Mouse (Mus musculus) hindbrain, embryonic 10.5 days (tissue): ENCODE measurements around the gene Prss43. TPM values are rescaled to one million over a fixed set of nuclear protein-coding genes. Genes with fewer than 3 reads are reported as not detected.

Experiments used
- DNase-seq: peaks from one replicate; pipeline ENCODE4 v3.0.0-alpha.2; 2017; ENCODE audit warnings: low spot score
- H3K27ac ChIP-seq: fragments of 300-500 bp; sonication (generic); 2 replicates; pipeline ENCODE4 v1.5.1; 2016; ENCODE audit warnings: mild to moderate bottlenecking, moderate library complexity
- H3K27me3 ChIP-seq: fragments of 300-500 bp; sonication (generic); 2 replicates; pipeline ENCODE4 v1.6.1; 2016; ENCODE audit warnings: mild to moderate bottlenecking; ENCODE audit not compliant: poor library complexity, insufficient read depth, severe bottlenecking
- H3K36me3 ChIP-seq: fragments of 300-500 bp; sonication (generic); 2 replicates; pipeline ENCODE4 v1.6.1; 2016; ENCODE audit warnings: mild to moderate bottlenecking, moderate library complexity
- H3K4me1 ChIP-seq: fragments of 300-500 bp; sonication (generic); replicated peaks from 2 replicates; pipeline ENCODE4 v1.6.1; 2016; ENCODE audit warnings: mild to moderate bottlenecking
- H3K4me3 ChIP-seq: fragments of 300-500 bp; sonication (generic); 2 replicates; pipeline ENCODE4 v1.5.1; 2016; ENCODE audit warnings: mild to moderate bottlenecking, moderate library complexity
- H3K9me3 ChIP-seq: fragments of 300-500 bp; sonication (generic); 2 replicates; pipeline ENCODE4 v1.6.1; 2016; ENCODE audit warnings: mild to moderate bottlenecking, moderate library complexity
- WGBS: fragments of 180-500 bp; shearing (Covaris S2); methylation state at CpG from one replicate; pipeline ENCODE4 v1.1.7; 2016; 5-methylcytosine and 5-hydroxymethylcytosine counted together
- polyA plus RNA-seq: library from polyadenylated mRNA; unstranded; fragments of >200 nt; fragmentation: Nextera tagmentation; extraction: Ambion mirVana; gene quantifications from 2 replicates; pipeline ENCODE4 v1.2.1, GENCODE M21; 2016

The Prss43 gene
- not detected in 2 replicates for polyA plus RNA-seq

GRCm38 (mm10) chr9:110826390-110826789 lies at the start of gene Prss43:
Prss43 (plus strand) TSS chr9:110826690.
- Histone ChIP-seq H3K27me3 (no peaks in the 10 kb centered on the region), H3K36me3 (no peaks in the 10 kb centered on the region), H3K4me3 (no peak within 1 kb of the TSS), H3K27ac (no peak within 1 kb of the TSS), H3K9me3 (no peaks in the 10 kb centered on the region), H3K4me1 (no peaks in the 10 kb centered on the region)
- no peak for DNase-seq
- 84% methylated on average over 3 of the region's 3 CpGs for WGBS

GRCm38 (mm10) chr9:110778100-110778499 lies 48.4 kb upstream of the Prss43 start:
- Histone ChIP-seq H3K4me3 (no peak overlapping the region), H3K4me1 (peaks cover 25% of the 10 kb centered on the region), H3K9me3 (no peaks in the 10 kb centered on the region), H3K27ac (no peak overlapping the region), H3K27me3 (peaks cover 47% of the 10 kb centered on the region), H3K36me3 (no peaks in the 10 kb centered on the region)
- 93% methylated on average over 1 of the region's 1 CpGs for WGBS
- no peak for DNase-seq

- peaks cover 25% of the 10 kb centered on the region for H3K4me1 ChIP-seq
- H3K4me3 ChIP-seq: no peak overlapping the region
- H3K27ac ChIP-seq: no peak overlapping the region
- H3K27me3 ChIP-seq: peaks cover 47% of the 10 kb centered on the region
- 82% methylated on average over 7 of the region's 7 CpGs for WGBS
- no peaks in the 10 kb centered on the region for H3K9me3 ChIP-seq
- H3K36me3 ChIP-seq: no peaks in the 10 kb centered on the region
- DNase-seq: no peak
Observed at GRCm38 (mm10) chr9:110778559-110778958, 47.9 kb upstream of the Prss43 start.

GRCm38 (mm10) chr9:110779242-110779913 lies 47.1 kb upstream of the Prss43 start:
- peaks cover 25% of the 10 kb centered on the region for H3K4me1 ChIP-seq
- WGBS: 60% methylated on average over 5 of the region's 5 CpGs
- H3K27me3 ChIP-seq: peaks cover 47% of the 10 kb centered on the region
- DNase-seq: peak; percentile 32
- H3K4me3 ChIP-seq: no peak overlapping the region
- H3K36me3 ChIP-seq: no peaks in the 10 kb centered on the region
- no peak overlapping the region for H3K27ac ChIP-seq
- H3K9me3 ChIP-seq: no peaks in the 10 kb centered on the region

GRCm38 (mm10) chr9:110781256-110781721 lies 45.2 kb upstream of the Prss43 start:
- no peaks in the 10 kb centered on the region for H3K9me3 ChIP-seq
- peaks cover 47% of the 10 kb centered on the region for H3K27me3 ChIP-seq
- peak; percentile 98 for DNase-seq
- no peaks in the 10 kb centered on the region for H3K36me3 ChIP-seq
- H3K4me3 ChIP-seq: peak overlapping the region; percentile 59
- H3K4me1 ChIP-seq: peaks cover 25% of the 10 kb centered on the region
- H3K27ac ChIP-seq: peak overlapping the region; percentile 84
- under 1% methylated on average over 43 of the region's 43 CpGs for WGBS

- Histone ChIP-seq H3K36me3 (no peaks in the 10 kb centered on the region), H3K27me3 (peaks cover 47% of the 10 kb centered on the region), H3K27ac (peak overlapping the region; percentile 84), H3K4me1 (peaks cover 25% of the 10 kb centered on the region), H3K4me3 (peak overlapping the region; percentile 59), H3K9me3 (no peaks in the 10 kb centered on the region)
- peak; percentile 83 for DNase-seq
- under 1% methylated on average over 23 of the region's 23 CpGs for WGBS
Observed at GRCm38 (mm10) chr9:110781731-110782130, 44.8 kb upstream of the Prss43 start.

GRCm38 (mm10) chr9:110783611-110784010 lies 42.9 kb upstream of the Prss43 start:
- no peak overlapping the region for H3K4me3 ChIP-seq
- no peaks in the 10 kb centered on the region for H3K36me3 ChIP-seq
- H3K9me3 ChIP-seq: no peaks in the 10 kb centered on the region
- DNase-seq: no peak
- H3K27ac ChIP-seq: no peak overlapping the region
- peaks cover 23% of the 10 kb centered on the region for H3K4me1 ChIP-seq
- WGBS: 51% methylated on average over 1 of the region's 1 CpGs
- peaks cover 33% of the 10 kb centered on the region for H3K27me3 ChIP-seq

- Histone ChIP-seq H3K9me3 (no peaks in the 10 kb centered on the region), H3K4me1 (no peaks in the 10 kb centered on the region), H3K27ac (no peak overlapping the region), H3K36me3 (no peaks in the 10 kb centered on the region), H3K4me3 (no peak overlapping the region), H3K27me3 (no peaks in the 10 kb centered on the region; the same call in 1 of the 2 replicates)
- WGBS: 96% methylated on average over 3 of the region's 3 CpGs
- DNase-seq: no peak
Observed at GRCm38 (mm10) chr9:110788169-110788568, 38.3 kb upstream of the Prss43 start.

- WGBS: 78% methylated on average over 4 of the region's 4 CpGs
- no peak for DNase-seq
- no peaks in the 10 kb centered on the region for H3K36me3 ChIP-seq
- no peaks in the 10 kb centered on the region for H3K9me3 ChIP-seq
- no peaks in the 10 kb centered on the region for H3K27me3 ChIP-seq
- H3K27ac ChIP-seq: no peak overlapping the region
- no peaks in the 10 kb centered on the region for H3K4me1 ChIP-seq
- no peak overlapping the region for H3K4me3 ChIP-seq
Observed at GRCm38 (mm10) chr9:110790462-110790861, 36.0 kb upstream of the Prss43 start.

- H3K4me3 ChIP-seq: no peak overlapping the region
- WGBS: 87% methylated on average over 10 of the region's 10 CpGs
Observed at GRCm38 (mm10) chr9:110797013-110797412, 29.5 kb upstream of the Prss43 start.

GRCm38 (mm10) chr9:110797866-110798265 lies 28.6 kb upstream of the Prss43 start, which contains the start of gene Prss42:
Prss42 (plus strand) TSS chr9:110798166.
- 92% methylated on average over 14 of the region's 14 CpGs for WGBS
- Histone ChIP-seq H3K27ac (no peak within 1 kb of the TSS), H3K36me3 (no peaks in the 10 kb centered on the region), H3K4me1 (no peaks in the 10 kb centered on the region), H3K27me3 (no peaks in the 10 kb centered on the region), H3K4me3 (no peak within 1 kb of the TSS), H3K9me3 (no peaks in the 10 kb centered on the region)
- no peak for DNase-seq

More at GRCm38 (mm10) chr9:110797013-110797412, 29.5 kb upstream of the Prss43 start:
- Histone ChIP-seq H3K9me3 (no peaks in the 10 kb centered on the region), H3K36me3 (no peaks in the 10 kb centered on the region), H3K27me3 (no peaks in the 10 kb centered on the region), H3K27ac (no peak overlapping the region), H3K4me1 (no peaks in the 10 kb centered on the region)
- DNase-seq: no peak

- DNase-seq: no peak
- no peaks in the 10 kb centered on the region for H3K36me3 ChIP-seq
Observed at GRCm38 (mm10) chr9:110800834-110801479, 25.5 kb upstream of the Prss43 start.

GRCm38 (mm10) chr9:110803294-110803693 lies 23.2 kb upstream of the Prss43 start:
- no peaks in the 10 kb centered on the region for H3K4me1 ChIP-seq
- no peaks in the 10 kb centered on the region for H3K27me3 ChIP-seq
- H3K36me3 ChIP-seq: no peaks in the 10 kb centered on the region
- no peaks in the 10 kb centered on the region for H3K9me3 ChIP-seq
- WGBS: 74% methylated on average over 4 of the region's 4 CpGs
- H3K27ac ChIP-seq: no peak overlapping the region
- no peak for DNase-seq
- H3K4me3 ChIP-seq: no peak overlapping the region

More at GRCm38 (mm10) chr9:110800834-110801479, 25.5 kb upstream of the Prss43 start:
- H3K9me3 ChIP-seq: no peaks in the 10 kb centered on the region
- H3K4me1 ChIP-seq: no peaks in the 10 kb centered on the region
- 92% methylated on average over 8 of the region's 8 CpGs for WGBS
- no peak overlapping the region for H3K27ac ChIP-seq
- H3K4me3 ChIP-seq: no peak overlapping the region
- H3K27me3 ChIP-seq: no peaks in the 10 kb centered on the region
